Mouse (Mus musculus) urinary bladder, adult 18-20 months (tissue): Measurements from ENCODE around the gene Mapre1.
"Not testable (repeated sequence)": the region's sequence is repeated elsewhere in the genome, so short reads cannot be mapped to it uniquely, and the experiment has no call there.

ENCODE experiments used
- DNase-seq, 2 experiments: peaks; one replicate each; pipeline ENCODE4 v3.0.0; 2022; ENCODE audit warnings: low spot score in 2 of 2, mixed read lengths in 2 of 2

The Mapre1 gene

DNA sequence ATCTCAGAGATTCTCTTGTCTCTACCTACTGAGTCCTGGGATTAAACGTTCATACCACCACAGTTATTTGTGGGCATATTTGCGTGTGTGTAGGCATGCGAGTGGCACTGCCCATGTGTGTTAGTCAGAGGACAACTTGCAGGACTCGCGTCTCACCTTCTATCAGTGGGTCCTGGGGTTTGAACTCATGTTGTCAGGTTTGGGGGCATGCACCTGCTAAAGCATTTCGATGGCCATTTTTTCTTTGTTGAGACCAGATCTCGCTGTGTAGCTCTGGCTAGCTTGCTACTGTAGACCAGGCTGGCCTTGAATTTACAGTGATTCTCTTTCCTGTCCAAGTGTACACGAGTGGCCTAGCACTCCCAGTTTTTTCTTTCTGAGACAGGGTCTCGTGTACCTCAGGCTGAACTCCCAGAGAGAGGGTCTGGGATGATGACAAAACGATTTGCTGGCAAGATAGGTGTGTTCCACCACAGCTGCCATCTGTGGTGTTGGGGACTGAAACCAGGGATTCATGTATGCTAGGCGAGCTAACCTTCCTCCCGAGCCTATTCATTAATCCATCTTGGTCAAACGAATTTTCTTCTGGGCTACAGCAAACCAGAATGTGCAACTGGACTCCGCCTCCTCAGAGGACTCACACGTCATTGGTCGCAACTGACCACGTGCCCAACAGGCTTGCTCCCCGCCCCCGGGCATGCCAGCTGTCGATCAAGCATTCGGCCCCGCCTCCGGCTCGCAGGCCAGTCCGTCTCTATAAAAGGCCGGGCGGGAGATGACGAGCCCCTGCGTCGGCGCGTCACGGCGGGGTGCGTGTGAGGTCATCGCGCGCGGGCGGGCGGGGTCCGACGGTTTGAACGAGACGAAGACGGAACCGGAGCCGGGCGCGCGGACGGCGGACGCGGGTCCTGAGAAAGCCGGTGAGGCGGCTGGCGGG, at the start of gene Mapre1:
Gene Mapre1, plus strand, starts transcription at position 775 of the 937 bp plus-strand sequence.
- peak; percentile 99 to 100 for DNase-seq

DNA sequence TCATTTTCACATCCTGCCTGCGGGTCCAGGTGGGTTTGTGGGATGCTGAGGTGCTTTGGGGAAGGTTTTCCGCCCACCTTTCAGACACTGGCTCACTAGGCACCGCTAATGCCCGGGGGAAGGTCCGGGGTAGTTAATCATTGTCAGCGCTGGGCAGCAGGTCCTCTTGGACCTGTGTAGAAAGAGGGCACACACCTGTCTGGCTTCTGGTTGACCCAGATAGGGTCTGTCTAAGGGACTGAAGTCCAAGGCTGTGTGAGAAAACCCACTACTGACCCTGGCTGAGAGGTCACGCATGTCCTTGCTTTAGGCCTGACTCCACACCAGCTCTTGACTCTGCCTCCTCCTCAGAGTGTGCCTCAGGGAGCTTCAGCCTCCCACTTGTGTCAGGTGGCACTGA, 47.7 kb upstream of the Mapre1 start:
- not testable (repeated sequence) for DNase-seq

DNA sequence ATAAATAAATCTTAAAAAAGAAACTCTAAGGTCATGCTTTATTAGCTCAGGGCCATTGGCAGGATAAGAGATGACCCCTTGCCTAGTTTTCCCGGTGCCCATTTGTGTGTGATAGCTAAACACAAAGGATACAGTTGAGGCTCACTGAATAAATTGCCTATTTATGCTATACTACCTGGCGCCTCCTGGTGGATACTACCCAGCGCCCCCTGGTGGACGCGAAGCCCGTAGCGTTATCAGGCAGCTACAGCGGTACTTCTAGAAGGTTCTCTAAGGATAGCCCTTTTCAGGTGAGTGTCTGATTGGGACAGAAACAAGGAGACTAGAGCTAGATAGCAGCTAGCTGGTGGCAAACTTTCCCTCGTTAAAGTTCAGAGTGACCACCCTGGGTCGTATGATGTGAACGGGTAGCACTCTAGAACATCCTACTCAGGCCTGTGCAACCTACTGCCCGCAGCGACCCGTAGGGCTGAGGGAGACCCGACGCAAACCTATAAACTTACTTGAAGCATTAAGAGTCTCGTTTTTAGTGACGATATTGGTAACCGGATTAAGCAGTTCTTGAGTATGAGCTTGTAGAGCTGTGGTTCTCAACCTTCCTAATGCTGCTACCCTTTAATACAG, 46.5 kb upstream of the Mapre1 start:
- DNase-seq = peak in 1 of 2 experiments; percentile 31

DNA sequence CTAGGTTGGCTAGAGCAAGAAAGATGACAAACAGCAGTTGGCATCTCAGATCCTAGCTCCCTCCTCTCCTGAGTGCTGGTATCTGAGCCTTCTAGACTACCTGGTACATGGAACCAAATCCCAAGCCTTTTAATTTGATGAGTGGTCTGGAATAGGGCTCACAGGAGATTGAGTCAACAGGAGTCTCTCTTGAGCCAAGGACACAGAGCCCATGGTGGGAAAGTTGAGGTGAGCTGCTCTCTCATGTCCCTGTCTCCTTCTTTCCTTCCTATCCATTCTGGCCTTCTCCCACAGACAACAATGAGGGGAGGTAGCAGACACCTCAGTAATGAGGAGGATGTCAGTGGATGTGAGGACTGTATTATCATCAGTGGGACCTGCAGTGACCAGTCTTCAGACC, 44.7 kb upstream of the Mapre1 start, which contains the start of gene Dnmt3c:
Gene Dnmt3c, plus strand, starts transcription at position 301 of the 400 bp plus-strand sequence.
- no peak for DNase-seq

DNA sequence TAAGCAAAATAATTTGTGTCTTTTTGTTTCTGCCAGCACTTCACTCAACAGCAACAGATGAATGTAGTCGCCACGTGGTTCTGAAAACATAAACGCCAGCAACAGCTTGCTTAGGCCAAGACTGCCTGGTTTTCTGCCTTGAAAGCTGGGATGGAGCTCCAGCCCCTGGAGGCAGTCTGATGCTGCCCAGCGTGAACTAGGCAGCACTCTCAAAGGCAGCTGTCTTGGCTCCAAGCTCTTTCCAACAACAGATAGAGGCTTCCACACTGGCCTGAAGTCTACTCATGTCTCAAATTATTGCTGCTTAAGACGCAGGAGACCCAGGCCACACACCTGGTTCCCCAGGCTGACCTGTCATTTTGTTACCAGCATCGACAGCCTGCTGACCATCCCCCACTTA, 37.7 kb upstream of the Mapre1 start:
- no peak for DNase-seq

DNA sequence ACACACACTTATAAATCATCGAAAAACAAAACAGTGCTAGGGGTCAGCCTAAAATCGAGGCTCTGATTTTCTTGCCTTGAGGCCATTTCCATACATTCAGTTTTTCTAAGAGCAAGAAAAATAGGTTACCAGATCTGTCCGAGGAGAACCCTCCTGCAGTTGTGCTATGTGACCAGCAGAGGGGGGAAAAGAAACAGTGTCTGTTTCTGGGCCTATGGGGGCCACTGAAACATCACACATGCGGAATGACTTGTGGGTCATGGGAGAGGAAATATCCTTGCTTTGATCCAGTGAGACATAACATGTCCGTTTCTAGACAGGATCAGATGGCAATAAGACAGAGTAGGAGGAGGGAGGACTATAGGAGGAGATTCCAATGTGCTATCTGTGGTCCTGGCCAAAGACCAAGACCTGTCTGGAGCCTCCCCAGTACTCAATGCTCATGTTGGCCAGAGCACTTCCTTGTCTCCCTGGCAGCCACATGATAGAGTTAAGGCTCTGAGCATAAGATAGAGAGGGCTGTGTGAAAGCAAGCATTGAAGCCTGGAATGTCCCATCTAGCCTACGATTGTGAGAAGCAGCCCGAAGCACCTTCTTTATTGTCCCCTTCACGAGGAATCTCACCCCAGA, 30.3 kb upstream of the Mapre1 start:
- no peak for DNase-seq

DNA sequence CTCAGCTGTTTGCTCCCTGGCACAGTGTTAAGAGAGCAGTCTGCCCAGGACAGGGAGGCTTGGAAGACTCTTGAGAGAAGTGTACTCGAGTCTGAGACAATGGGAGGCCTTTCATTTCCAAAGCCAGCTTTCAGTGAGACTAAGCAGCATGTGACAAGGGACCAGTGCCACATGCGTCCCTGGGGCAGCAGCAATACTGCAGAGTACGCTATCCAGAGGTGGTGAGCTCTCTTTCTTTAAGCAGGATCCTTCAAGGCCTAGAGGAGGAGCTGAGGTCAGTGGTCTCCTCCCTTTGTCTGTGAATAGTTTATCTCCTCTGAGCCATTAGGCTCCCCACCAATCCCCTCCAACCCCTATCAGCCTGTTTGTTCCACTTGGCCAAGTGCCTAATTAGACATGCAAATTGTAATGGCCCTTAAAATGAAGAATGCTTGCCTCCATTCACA, 28.4 kb upstream of the Mapre1 start:
- no peak for DNase-seq

DNA sequence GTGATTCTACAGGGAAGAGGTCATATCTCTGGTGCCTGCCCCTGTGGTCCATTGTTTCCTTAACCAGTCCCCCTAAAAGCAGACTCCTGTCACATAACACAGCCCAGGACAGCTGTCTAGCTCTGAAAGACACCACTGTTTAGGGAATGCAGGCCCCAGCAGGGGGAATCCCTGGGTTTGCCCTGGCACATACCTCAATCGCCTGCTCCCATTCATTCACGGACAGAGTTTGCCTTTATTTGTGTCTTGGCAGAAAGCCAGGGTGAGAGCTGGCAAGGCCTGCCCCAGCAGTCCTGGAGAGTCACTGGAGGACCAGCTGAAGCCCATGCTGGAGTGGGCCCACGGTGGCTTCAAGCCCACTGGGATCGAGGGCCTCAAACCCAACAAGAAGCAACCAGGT, 27.8 kb upstream of the Mapre1 start:
- peak; percentile 12 to 30 for DNase-seq

DNA sequence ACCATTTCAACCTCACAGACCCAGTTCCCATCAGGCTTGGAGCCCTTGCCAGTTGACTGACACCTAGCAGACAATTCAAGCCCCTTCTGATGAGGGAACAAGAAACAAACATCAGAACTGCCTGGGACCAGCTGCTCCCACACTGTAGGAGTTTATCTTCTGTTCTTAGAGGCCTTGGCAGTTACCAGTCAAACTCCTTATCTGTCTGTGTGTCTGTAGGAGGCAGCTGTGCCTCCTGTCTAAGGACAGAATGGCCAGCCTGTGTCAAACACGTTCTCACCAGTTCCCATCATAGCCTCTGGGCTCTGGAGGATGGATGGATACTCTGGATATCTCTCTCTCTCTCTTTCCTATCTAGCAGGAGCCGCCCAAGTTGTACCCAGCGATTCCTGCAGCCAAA, 23.2 kb upstream of the Mapre1 start:
- not testable (repeated sequence) for DNase-seq

DNA sequence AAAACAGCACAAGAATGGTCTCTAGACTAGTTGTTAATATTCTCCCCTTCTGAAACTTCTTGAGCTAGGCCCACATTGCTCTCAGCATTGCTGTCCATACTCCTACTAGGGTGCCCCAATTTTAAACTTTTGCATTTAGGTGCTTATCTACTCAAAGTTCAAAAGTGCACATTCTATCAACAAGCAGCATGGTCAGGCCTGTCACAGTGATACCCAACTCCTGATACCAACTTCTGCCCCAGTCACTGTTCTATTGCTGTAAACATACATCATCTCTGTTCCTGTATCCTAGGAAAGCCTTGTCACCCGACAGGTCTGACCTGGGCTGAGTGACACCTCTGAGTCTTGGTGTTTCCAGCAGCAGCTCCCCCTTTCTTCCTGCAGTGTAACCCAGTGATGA, 18.0 kb upstream of the Mapre1 start:
- DNase-seq = no peak

DNA sequence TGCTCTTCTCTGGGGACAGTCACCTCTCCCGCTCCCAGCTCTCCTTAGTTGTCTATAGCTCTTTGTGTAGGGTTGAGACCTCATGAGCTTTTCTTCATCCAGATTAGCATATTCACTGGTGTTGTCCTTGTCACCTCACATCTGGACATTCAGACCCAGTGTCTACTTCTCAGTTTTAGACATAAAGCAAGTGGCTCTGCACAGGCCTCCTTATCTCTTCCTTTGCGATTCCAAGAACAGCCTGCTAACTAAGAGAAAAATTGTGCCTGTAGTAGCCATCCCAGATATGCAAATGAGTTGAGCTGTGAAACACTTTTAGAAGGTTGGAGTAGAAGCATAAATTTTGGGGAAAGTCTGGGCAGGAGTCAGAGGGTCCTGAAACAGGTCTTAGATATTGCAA, 16.6 kb upstream of the Mapre1 start:
- DNase-seq = no peak

DNA sequence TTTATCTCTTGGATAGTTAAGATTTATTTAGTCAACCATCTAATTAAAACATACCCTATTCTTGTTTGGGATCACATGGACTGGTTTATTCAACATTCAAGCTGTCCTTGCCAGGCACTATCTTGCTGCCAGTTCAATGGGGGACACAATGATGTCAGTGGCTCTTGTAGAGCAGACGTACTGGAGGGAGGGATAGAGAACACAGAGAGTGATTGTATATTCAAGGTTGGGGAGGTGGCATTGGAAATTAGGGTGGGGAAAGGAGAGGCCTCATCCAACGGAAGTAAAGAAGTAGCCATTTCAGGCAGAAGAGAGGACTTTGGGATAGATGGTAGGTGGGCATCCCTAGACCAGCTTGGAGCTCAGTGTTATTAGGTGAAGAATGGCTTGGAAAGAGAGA, 16.2 kb upstream of the Mapre1 start:
- DNase-seq = no peak

DNA sequence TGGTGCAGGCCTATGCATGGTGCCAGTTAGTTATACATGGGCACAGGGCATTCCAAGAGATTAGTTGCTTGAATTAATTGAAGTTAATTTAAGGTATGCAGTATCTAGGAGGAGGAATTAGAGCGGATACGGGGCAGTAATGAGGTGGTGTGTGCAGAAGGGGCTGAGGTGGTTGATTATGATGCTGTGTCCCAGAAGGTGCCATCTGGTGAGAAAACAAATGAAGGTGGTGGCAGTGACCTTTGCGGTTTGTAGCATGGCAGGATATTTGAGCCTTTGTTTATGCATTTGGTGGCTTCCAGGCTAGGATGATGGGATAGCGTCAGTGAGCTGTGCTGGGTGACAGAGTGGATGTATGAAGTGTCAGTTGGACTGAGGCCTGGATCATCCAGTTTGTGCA, 15.8 kb upstream of the Mapre1 start:
- no peak for DNase-seq

DNA sequence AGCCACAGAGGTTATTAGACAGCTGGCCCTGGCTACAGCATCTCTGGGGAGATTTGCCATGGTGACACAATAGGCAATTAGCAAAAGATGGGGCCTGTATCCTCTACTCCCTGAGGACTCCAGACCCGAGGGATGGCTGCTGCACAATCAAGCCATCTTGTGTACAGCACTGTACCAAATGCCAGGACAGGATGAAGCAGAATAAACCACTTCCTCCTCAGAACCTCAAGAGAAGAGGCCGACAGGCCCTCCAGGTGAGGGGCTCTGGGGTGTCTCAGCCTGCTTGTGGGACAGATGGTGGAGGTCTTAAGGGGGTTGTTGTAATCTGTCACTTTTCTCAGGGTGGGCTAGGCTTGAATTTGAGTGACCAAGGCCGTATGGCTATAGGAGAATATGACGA, 7.0 kb upstream of the Mapre1 start:
- no peak for DNase-seq

DNA sequence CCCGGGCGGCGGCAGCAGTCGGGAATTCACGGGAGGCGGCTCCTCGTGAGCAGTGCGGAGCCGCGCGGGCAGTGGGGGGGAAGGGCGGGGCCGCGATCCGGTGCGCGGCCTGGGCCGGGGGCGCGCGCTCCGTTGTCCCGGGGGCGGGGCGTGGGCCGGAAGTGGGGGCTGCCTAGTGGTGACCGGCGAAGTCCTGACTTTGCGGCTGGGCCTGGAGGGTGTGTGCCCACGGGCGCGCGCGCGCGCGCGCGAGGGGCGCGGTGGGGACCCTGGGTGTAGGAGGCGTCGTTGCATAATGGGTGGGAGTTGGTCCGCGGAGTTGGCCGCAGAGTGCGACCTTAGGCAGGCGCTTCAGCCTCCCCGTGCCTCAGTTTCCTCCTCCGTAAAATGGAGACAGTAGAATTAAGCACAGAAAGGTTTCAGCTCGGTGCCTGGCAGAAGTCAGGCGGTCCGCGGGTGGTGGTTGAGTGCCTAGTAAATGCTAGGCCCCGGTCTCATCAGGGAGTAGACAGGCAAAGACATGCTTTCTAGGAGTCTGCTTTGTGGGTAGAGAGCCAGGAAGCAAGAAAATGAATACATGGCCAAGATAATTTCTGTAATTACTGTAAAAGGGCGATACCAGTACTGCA, 477 bp downstream of the Mapre1 start:
- DNase-seq = no peak

DNA sequence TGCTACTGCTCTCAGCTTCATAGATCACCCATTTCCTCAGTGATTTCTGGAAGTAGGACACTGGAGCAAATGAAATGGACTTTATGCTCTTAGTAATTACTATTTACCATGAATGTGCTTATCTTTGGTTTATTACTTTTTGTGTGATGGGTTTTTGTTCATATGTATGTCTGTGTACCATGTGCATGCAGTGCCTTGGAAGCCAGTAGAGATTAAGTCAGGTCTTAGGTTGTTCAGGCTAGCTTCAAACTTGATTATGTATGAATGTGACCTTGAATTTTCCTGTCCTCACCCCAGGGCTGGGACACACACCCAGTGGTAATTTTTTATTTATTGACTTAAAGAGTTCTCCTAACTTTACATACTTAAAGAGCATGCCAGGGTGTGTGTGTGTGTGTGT, 6.9 kb downstream of the Mapre1 start:
- DNase-seq = no peak

DNA sequence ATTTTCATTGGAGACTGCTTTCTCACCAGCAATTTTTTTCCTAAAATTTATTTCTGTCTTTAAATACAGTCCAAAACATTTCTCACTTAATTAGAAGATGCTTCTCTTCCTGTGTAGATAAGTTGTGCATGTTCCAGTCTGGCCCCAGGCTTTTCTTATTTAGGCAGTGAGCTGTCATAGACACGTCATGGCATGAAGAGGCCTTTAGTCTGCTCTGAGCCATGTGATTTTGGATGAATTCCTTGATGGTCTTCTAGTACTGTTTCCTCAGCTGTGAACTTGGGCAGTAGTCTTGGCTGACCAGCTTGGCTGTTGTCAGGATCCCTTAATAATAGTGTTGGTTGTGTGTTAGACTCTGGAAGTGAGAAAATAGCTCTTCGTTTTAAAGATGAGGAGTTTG, 9.3 kb downstream of the Mapre1 start:
- DNase-seq = no peak

DNA sequence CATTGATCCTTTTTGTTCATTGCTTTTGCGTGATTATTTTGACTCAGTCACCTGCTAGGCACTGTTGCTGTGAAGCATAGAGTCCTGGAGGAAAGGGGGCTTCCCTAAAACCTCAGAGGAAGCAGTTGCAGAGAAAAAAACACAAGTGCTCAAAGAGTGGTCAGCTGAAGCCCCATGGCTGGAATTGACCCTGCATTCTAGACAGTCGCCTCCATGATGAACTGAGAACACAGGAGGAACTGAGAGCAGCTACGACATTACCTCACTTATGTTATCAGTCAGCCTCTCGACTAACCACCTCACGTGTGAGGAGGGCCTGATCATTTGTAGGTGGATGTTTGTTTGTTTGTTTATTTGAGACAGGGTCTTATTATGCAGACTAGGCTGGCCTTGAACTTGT, 21.0 kb downstream of the Mapre1 start:
- no peak for DNase-seq

DNA sequence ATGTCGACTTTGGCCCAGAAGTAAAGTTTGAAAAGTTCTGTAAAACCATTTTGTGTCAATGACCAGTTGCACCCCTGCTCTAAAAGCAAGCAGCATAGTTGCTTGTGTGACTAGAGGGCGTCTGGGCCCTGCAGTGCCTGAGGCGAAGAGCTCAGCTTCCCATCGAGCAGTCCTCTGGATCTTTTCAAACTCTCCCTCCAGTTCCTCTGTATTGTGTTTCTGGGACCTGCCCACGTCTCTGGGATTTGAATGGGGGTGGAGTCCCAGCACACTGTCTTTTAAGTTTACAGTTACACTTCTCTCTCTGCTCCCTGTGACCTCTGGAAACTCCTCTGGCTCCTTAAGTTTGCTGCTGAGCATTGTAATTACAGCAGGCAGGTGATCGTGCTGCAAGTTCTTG, 26.4 kb downstream of the Mapre1 start:
- DNase-seq = no peak

DNA sequence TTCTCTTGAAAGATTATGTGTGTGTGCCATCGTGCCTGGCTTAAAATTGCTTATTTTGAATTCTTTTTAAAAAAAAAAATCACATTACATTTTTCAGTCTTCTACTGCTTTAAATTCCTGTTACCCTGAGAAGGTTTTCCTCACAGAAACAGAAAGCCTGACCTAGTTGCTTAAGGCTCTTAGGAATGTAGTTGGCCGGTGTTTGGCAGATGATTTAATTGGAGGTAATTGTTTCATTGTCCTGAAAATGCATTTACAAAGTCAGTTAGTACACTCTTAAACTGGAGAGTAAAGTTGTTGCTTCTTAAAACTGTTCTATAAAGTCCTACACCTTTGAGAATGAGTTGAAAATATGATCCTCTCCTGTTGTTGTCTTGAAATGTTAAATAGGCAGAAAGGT, 27.8 kb downstream of the Mapre1 start:
- no peak for DNase-seq

DNA sequence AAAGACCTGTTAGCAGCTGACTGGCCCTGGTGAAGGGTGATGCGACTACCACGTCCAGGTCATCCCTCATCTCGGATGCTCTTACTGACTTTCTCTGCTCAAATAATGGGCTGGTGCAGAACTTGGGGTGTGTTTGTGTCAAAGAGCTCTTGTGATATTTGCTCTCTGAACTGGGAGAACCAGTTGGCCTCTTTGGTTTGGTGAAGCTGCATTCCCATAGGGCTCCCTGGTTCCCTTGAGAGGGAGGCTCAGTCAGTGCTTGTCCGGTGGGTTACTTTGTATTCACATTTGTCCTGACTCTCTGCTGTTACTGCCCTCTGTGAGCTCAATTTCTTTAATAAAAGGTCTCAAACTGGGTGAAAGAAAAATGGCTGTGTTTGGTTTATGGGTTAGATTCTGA, 31.9 kb downstream of the Mapre1 start:
- DNase-seq = no peak

DNA sequence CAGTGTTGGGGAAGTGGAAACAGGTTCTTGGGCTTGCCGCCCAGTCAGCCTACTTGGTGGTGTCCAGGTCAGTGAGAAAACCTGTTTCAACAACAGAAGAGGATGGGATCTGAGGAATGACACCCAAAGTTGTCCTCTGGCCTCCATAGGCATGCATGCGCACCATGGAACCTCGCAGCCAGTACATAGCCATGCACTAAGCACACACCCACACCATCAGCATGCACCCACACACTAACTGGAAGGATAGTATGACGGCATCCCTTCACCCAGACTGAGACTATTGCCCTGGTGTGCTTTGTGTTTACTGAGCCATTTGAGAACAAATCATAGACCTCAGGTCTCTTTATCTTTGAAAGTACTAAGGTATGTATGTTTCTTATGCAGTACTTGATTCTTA, 34.4 kb downstream of the Mapre1 start:
- no peak for DNase-seq
